Mouse (Mus musculus) limb, embryonic 13.5 days (tissue): ENCODE data around the gene Gstt1. TPM values are rescaled to one million over a fixed set of nuclear protein-coding genes. Genes with fewer than 3 reads are reported as not detected.
A peak's percentile ranks its signal among the peaks of the same experiment; 100 is the strongest.

ENCODE experiments used
- ATAC-seq: fragments of 200-750 bp; cut with Nextera tagmentation; 2 replicates; pipeline ENCODE4 v1.8.0; 2017; ENCODE audit warnings: low read depth, moderate number of reproducible peaks, moderate TSS enrichment; ENCODE audit not compliant: low FRiP score
- H3K27ac ChIP-seq: fragments of 300-500 bp; sonication (generic); 2 replicates; pipeline ENCODE4 v1.5.1; 2015; ENCODE audit warnings: inconsistent platforms, mild to moderate bottlenecking, moderate library complexity
- H3K27me3 ChIP-seq: fragments of 300-500 bp; sonication (generic); 2 replicates; pipeline ENCODE4 v1.6.1; 2015; ENCODE audit warnings: mild to moderate bottlenecking, inconsistent platforms
- H3K36me3 ChIP-seq: fragments of 300-500 bp; sonication (generic); 2 replicates; pipeline ENCODE4 v1.6.1; 2015; ENCODE audit warnings: inconsistent platforms, mild to moderate bottlenecking, moderate library complexity
- H3K4me1 ChIP-seq: fragments of 300-500 bp; sonication (generic); 2 replicates; pipeline ENCODE4 v1.6.1; 2015; ENCODE audit warnings: inconsistent platforms
- H3K4me2 ChIP-seq: fragments of 300-500 bp; sonication (generic); replicated peaks from 2 replicates; pipeline ENCODE4 v1.6.1; 2015; ENCODE audit warnings: inconsistent platforms, mild to moderate bottlenecking, moderate library complexity
- H3K4me3 ChIP-seq: fragments of 300-500 bp; sonication (generic); 2 replicates; pipeline ENCODE4 v1.5.1; 2015; ENCODE audit warnings: moderate library complexity, mild to moderate bottlenecking, inconsistent platforms
- H3K9ac ChIP-seq: fragments of 300-500 bp; sonication (generic); 2 replicates; pipeline ENCODE4 v1.6.1; 2015; ENCODE audit warnings: mild to moderate bottlenecking, inconsistent platforms
- H3K9me3 ChIP-seq: fragments of 300-500 bp; sonication (generic); 2 replicates; pipeline ENCODE4 v1.6.1; 2016; ENCODE audit warnings: inconsistent platforms
- WGBS: fragments of 180-500 bp; shearing (Covaris S2); methylation state at CpG from one replicate; pipeline ENCODE4 v1.1.7; 2015; 5-methylcytosine and 5-hydroxymethylcytosine counted together
- polyA plus RNA-seq: library from polyadenylated mRNA; unstranded; fragments of >200 nt; fragmentation: Nextera tagmentation; extraction: Ambion mirVana; gene quantifications from 2 replicates; pipeline ENCODE4 v1.2.1, GENCODE M21; 2015

Gstt1 gene
- polyA plus RNA-seq, 1 experiment from 2014 or later: 16.3 TPM

- H3K36me3 ChIP-seq: no peaks in the 10 kb centered on the region
- H3K4me3 ChIP-seq: peak overlapping the region; percentile 52
- peaks cover 33% of the 10 kb centered on the region for H3K4me1 ChIP-seq
- H3K4me2 ChIP-seq: peak overlapping the region; percentile 81
- H3K9ac ChIP-seq: peak overlapping the region; percentile 64; the same call in 1 of the 2 replicates
- no peaks in the 10 kb centered on the region for H3K9me3 ChIP-seq
- H3K27me3 ChIP-seq: peaks cover 11% of the 10 kb centered on the region
- ATAC-seq: no peak
- WGBS: 44% methylated on average over 11 of the region's 11 CpGs
- no peak overlapping the region for H3K27ac ChIP-seq
Measured at GRCm38 (mm10) chr10:75796731-75797516, 1.5 kb downstream of the Gstt1 start.

- 0 out of 2 replicates have a peak overlapping the region, but pooled peaks have one; percentile 5 for H3K9ac ChIP-seq
- peak overlapping the region; percentile 25 for H3K4me2 ChIP-seq
- H3K4me1 ChIP-seq: peaks cover 33% of the 10 kb centered on the region
- 30% methylated on average over 3 of the region's 3 CpGs for WGBS
- H3K27me3 ChIP-seq: peaks cover 11% of the 10 kb centered on the region
- H3K4me3 ChIP-seq: no peak overlapping the region
- H3K9me3 ChIP-seq: no peaks in the 10 kb centered on the region
- H3K27ac ChIP-seq: no peak overlapping the region; the same call in 1 of the 2 replicates
- ATAC-seq: no peak
- H3K36me3 ChIP-seq: no peaks in the 10 kb centered on the region
Measured at GRCm38 (mm10) chr10:75794880-75795279, 3.5 kb downstream of the Gstt1 start.

- ATAC-seq: no peak
- WGBS: 18% methylated on average over 7 of the region's 7 CpGs
- Histone ChIP-seq H3K27me3 (no peaks in the 10 kb centered on the region), H3K4me2 (no peak overlapping the region), H3K27ac (no peak overlapping the region), H3K4me1 (peaks cover 13% of the 10 kb centered on the region), H3K36me3 (no peaks in the 10 kb centered on the region), H3K4me3 (no peak overlapping the region), H3K9me3 (no peaks in the 10 kb centered on the region), H3K9ac (0 out of 2 replicates have a peak overlapping the region, but pooled peaks have one; percentile 35)
Measured at GRCm38 (mm10) chr10:75790773-75791172, 7.6 kb downstream of the Gstt1 start.

GRCm38 (mm10) chr10:75789841-75790240 lies 8.5 kb downstream of the Gstt1 start:
- Histone ChIP-seq H3K27me3 (no peaks in the 10 kb centered on the region), H3K36me3 (no peaks in the 10 kb centered on the region), H3K4me3 (no peak overlapping the region), H3K4me1 (peaks cover 7% of the 10 kb centered on the region), H3K4me2 (no peak overlapping the region), H3K27ac (no peak overlapping the region), H3K9me3 (no peaks in the 10 kb centered on the region), H3K9ac (no peak overlapping the region)
- ATAC-seq: no peak
- 86% methylated on average over 5 of the region's 5 CpGs for WGBS

GRCm38 (mm10) chr10:75789081-75789735 lies 9.2 kb downstream of the Gstt1 start:
- 72% methylated on average over 6 of the region's 6 CpGs for WGBS
- Histone ChIP-seq H3K9ac (no peak overlapping the region), H3K4me3 (no peak overlapping the region), H3K27me3 (0 out of 2 replicates have a peak, but pooled peaks cover under 1% of the 10 kb centered on the region), H3K27ac (no peak overlapping the region), H3K4me1 (peaks cover under 1% of the 10 kb centered on the region; the same call in 1 of the 2 replicates), H3K36me3 (no peaks in the 10 kb centered on the region), H3K9me3 (no peaks in the 10 kb centered on the region), H3K4me2 (no peak overlapping the region)
- no peak for ATAC-seq

- no peak for ATAC-seq
- WGBS: 91% methylated on average over 8 of the region's 8 CpGs
- Histone ChIP-seq H3K4me3 (no peak overlapping the region), H3K4me2 (no peak overlapping the region), H3K36me3 (no peaks in the 10 kb centered on the region), H3K9me3 (no peaks in the 10 kb centered on the region), H3K9ac (no peak overlapping the region), H3K4me1 (no peaks in the 10 kb centered on the region), H3K27me3 (0 out of 2 replicates have a peak, but pooled peaks cover 4% of the 10 kb centered on the region), H3K27ac (no peak overlapping the region)
Measured at GRCm38 (mm10) chr10:75788277-75788676, 10.1 kb downstream of the Gstt1 start.

GRCm38 (mm10) chr10:75785442-75785841 lies 12.9 kb downstream of the Gstt1 start:
- 63% methylated on average over 1 of the region's 1 CpGs for WGBS
- no peak for ATAC-seq
- Histone ChIP-seq H3K9me3 (no peaks in the 10 kb centered on the region), H3K27ac (no peak overlapping the region), H3K27me3 (0 out of 2 replicates have a peak, but pooled peaks cover 4% of the 10 kb centered on the region), H3K4me2 (no peak overlapping the region), H3K4me1 (peaks cover 2% of the 10 kb centered on the region), H3K36me3 (no peaks in the 10 kb centered on the region), H3K9ac (no peak overlapping the region), H3K4me3 (no peak overlapping the region)

- Histone ChIP-seq H3K9me3 (no peaks in the 10 kb centered on the region), H3K9ac (peak within 1 kb of the TSS; percentile 71), H3K36me3 (no peaks in the 10 kb centered on the region), H3K27ac (peak within 1 kb of the TSS; percentile 67; the same call in 1 of the 2 replicates), H3K4me2 (peak within 1 kb of the TSS; percentile 94), H3K4me3 (peak within 1 kb of the TSS; percentile 56), H3K27me3 (peaks cover 25% of the 10 kb centered on the region; the same call in 1 of the 2 replicates), H3K4me1 (peaks cover 14% of the 10 kb centered on the region)
- under 1% methylated on average over 28 of the region's 28 CpGs for WGBS
- ATAC-seq: peak; percentile 92
Measured at GRCm38 (mm10) chr10:75780769-75781578, 17.4 kb downstream of the Gstt1 start, which contains the start of the genes Gm20441 and Gstt3. Gm20441 (minus strand) TSS chr10:75780954. Gstt3 (minus strand) TSS chr10:75781414.

GRCm38 (mm10) chr10:75779206-75780174 lies 18.9 kb downstream of the Gstt1 start:
- Histone ChIP-seq H3K4me1 (peaks cover 14% of the 10 kb centered on the region), H3K4me2 (peak overlapping the region; percentile 94), H3K9ac (0 out of 2 replicates have a peak overlapping the region, but pooled peaks have one; percentile 8), H3K9me3 (no peaks in the 10 kb centered on the region), H3K4me3 (peak overlapping the region; percentile 56), H3K36me3 (no peaks in the 10 kb centered on the region), H3K27me3 (peaks cover 25% of the 10 kb centered on the region; the same call in 1 of the 2 replicates), H3K27ac (no peak overlapping the region)
- 35% methylated on average over 15 of the region's 15 CpGs for WGBS
- no peak for ATAC-seq

- Histone ChIP-seq H3K27ac (no peak overlapping the region), H3K36me3 (no peaks in the 10 kb centered on the region), H3K4me1 (peaks cover 14% of the 10 kb centered on the region), H3K9ac (no peak overlapping the region), H3K9me3 (no peaks in the 10 kb centered on the region), H3K4me2 (no peak overlapping the region), H3K4me3 (no peak overlapping the region), H3K27me3 (peaks cover 21% of the 10 kb centered on the region; the same call in 1 of the 2 replicates)
- no peak for ATAC-seq
- 82% methylated on average over 2 of the region's 2 CpGs for WGBS
Measured at GRCm38 (mm10) chr10:75777885-75778284, 20.5 kb downstream of the Gstt1 start.

- no peak overlapping the region for H3K27ac ChIP-seq
- no peak overlapping the region for H3K4me2 ChIP-seq
- peaks cover 21% of the 10 kb centered on the region; the same call in 1 of the 2 replicates for H3K27me3 ChIP-seq
- peaks cover 22% of the 10 kb centered on the region for H3K4me1 ChIP-seq
- no peak overlapping the region for H3K4me3 ChIP-seq
- H3K36me3 ChIP-seq: no peaks in the 10 kb centered on the region
- no peaks in the 10 kb centered on the region for H3K9me3 ChIP-seq
- ATAC-seq: no peak
- no peak overlapping the region for H3K9ac ChIP-seq
- WGBS: 90% methylated on average over 6 of the region's 6 CpGs
Measured at GRCm38 (mm10) chr10:75776562-75776961, 21.8 kb downstream of the Gstt1 start.
